Comparison of ENCODE assay signal across 12 mouse cellular contexts in the genomic region with DNA sequence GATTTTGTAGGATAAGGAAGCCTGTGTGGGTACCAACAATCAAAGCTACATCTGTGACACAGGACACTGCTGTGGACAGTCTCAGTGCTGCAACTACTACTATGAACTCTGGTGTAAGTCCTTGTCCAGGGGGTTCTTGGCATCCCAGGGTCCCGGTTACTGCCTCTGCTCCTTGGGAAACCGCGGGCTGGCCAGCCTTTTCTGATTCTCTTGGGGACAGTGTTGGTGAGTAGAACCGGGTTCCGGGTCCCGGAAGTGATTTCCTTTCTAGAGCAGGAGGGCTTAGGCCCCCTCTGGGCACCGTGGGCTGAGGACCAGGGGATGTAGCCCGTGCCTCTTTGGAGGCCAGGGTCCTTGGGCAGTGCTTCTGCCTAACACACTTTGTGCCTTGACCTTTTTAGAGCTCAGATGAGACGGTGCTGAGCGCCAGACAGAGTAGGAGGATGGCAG. TPM values are rescaled to one million over a fixed set of nuclear protein-coding genes. Genes with fewer than 3 reads are reported as not detected.
DNase-seq lines count a peak whose midpoint lies in the region; ATAC-seq and TF ChIP-seq lines count a peak whose summit lies in the region.
"Had no signal": no experiment of that assay in that cellular context is flagged by ENCODE, and none has a peak within 500 bp of the region (broad histone marks: within the 10 kb centered on the region; RNA-seq: fewer than 3 reads in every experiment).

No protein-coding gene starts in this region.

- ATAC-seq in embryonic facial prominence, embryonic 12.5 days (ENCODE audit: insufficient number of reproducible peaks, insufficient read depth, low FRiP score, low TSS enrichment), result no peak
- ATAC-seq in heart, postnatal 0 days (ENCODE audit: insufficient read depth, low read depth), result no peak
- ATAC-seq in midbrain, embryonic 12.5 days (ENCODE audit: low FRiP score, low read depth), result no peak

- no peak overlapping the region for H3K4me2 ChIP-seq in embryonic facial prominence, embryonic 12.5 days (replicated peaks)
- peak overlapping the region; percentile 38 for H3K4me2 ChIP-seq in heart, postnatal 0 days (ENCODE audit: low read depth, low read length)
- H3K4me2 ChIP-seq in midbrain, embryonic 12.5 days (replicated peaks), result no peak overlapping the region
- H3K4me2 ChIP-seq: neural tube, embryonic 12.5 days had no signal

- peaks cover 53% of the 10 kb centered on the region for H3K4me1 ChIP-seq in kidney, adult 2 months (ENCODE audit: control insufficient read depth, insufficient read depth, low read length)
- H3K4me1 ChIP-seq in embryonic facial prominence, embryonic 12.5 days, result peaks cover 82% of the 10 kb centered on the region
- H3K4me1 ChIP-seq in heart, postnatal 0 days (ENCODE audit: control insufficient read depth, insufficient read depth), result peaks cover 72% of the 10 kb centered on the region
- peaks cover 38% of the 10 kb centered on the region for H3K4me1 ChIP-seq in midbrain, embryonic 12.5 days

- no peak for TF ChIP-seq CTCF in kidney, adult 2 months (conservative IDR thresholded peaks at IDR 0.05; ENCODE audit: insufficient read depth, insufficient read length, low read depth, low read length)
- TF ChIP-seq CTCF in heart, postnatal 0 days (IDR thresholded peaks at IDR 0.05; ENCODE audit: low read depth), result no peak

- H3K9ac ChIP-seq in embryonic facial prominence, embryonic 12.5 days, result no peak overlapping the region
- H3K9ac ChIP-seq in heart, postnatal 0 days (replicated peaks; ENCODE audit: low read depth, low read length), result peak overlapping the region; percentile 39; the same call in 1 of the 2 replicates
- no peak overlapping the region; the same call in 1 of the 2 replicates for H3K9ac ChIP-seq in midbrain, embryonic 12.5 days (replicated peaks)
- H3K9ac ChIP-seq: neural tube, embryonic 12.5 days had no signal

- peak overlapping the region; percentile 94 for H3K27ac ChIP-seq in kidney, adult 2 months (ENCODE audit: insufficient read depth, low read depth, low read length)
- H3K27ac ChIP-seq in embryonic facial prominence, embryonic 12.5 days, result peak overlapping the region; percentile 83
- H3K27ac ChIP-seq in heart, postnatal 0 days (ENCODE audit: low read depth), result peak overlapping the region; percentile 94
- H3K27ac ChIP-seq in midbrain, embryonic 12.5 days (replicated peaks), result peak overlapping the region; percentile 25
- H3K27ac ChIP-seq: neural tube, embryonic 12.5 days had no signal

- TF ChIP-seq EP300 in heart, postnatal 0 days (IDR thresholded peaks at IDR 0.05; ENCODE audit: low read depth), result no peak; the same call in 1 of the 2 replicates

- 40% methylated on average over 10 of the region's 10 CpGs for WGBS in kidney, adult 2 months
- 69% methylated on average over 10 of the region's 10 CpGs for WGBS in embryonic facial prominence, embryonic 12.5 days
- 41% methylated on average over 10 of the region's 10 CpGs for WGBS in heart, postnatal 0 days
- WGBS in midbrain, embryonic 12.5 days, result 69% methylated on average over 10 of the region's 10 CpGs

- no peaks in the 10 kb centered on the region for H3K9me3 ChIP-seq in embryonic facial prominence, embryonic 12.5 days
- H3K9me3 ChIP-seq in heart, postnatal 0 days (replicated peaks; ENCODE audit: control insufficient read depth, low read length), result no peaks in the 10 kb centered on the region
- no peaks in the 10 kb centered on the region for H3K9me3 ChIP-seq in midbrain, embryonic 12.5 days
- H3K9me3 ChIP-seq: neural tube, embryonic 12.5 days had no signal

- no peaks in the 10 kb centered on the region for H3K27me3 ChIP-seq in kidney, adult 2 months (replicated peaks; ENCODE audit: control insufficient read depth, insufficient read depth, low read length)
- H3K27me3 ChIP-seq in embryonic facial prominence, embryonic 12.5 days, result no peaks in the 10 kb centered on the region
- H3K27me3 ChIP-seq in heart, postnatal 0 days (ENCODE audit: control insufficient read depth, insufficient read depth, low read length), result no peaks in the 10 kb centered on the region
- H3K27me3 ChIP-seq in midbrain, embryonic 12.5 days, result no peaks in the 10 kb centered on the region
- H3K27me3 ChIP-seq: neural tube, embryonic 12.5 days had no signal

- no peaks in the 10 kb centered on the region; the same call in 1 of the 2 replicates for H3K36me3 ChIP-seq in kidney, adult 2 months (ENCODE audit: control insufficient read depth, insufficient read depth, low read length)
- H3K36me3 ChIP-seq in embryonic facial prominence, embryonic 12.5 days, result peaks cover 3% of the 10 kb centered on the region; the same call in 1 of the 2 replicates
- peaks cover 27% of the 10 kb centered on the region for H3K36me3 ChIP-seq in heart, postnatal 0 days (replicated peaks; ENCODE audit: control insufficient read depth, insufficient read depth, low read length)
- peaks cover 4% of the 10 kb centered on the region; the same call in 1 of the 2 replicates for H3K36me3 ChIP-seq in midbrain, embryonic 12.5 days

- no peak overlapping the region for H3K4me3 ChIP-seq in kidney, adult 2 months (ENCODE audit: insufficient read depth, low read depth, low read length)
- no peak overlapping the region for H3K4me3 ChIP-seq in embryonic facial prominence, embryonic 12.5 days
- no peak overlapping the region for H3K4me3 ChIP-seq in heart, postnatal 0 days (ENCODE audit: low read depth, low read length)
- no peak overlapping the region for H3K4me3 ChIP-seq in midbrain, embryonic 12.5 days
- H3K4me3 ChIP-seq: neural tube, embryonic 12.5 days had no signal

- no peak for TF ChIP-seq POLR2A in kidney, adult 2 months (IDR thresholded peaks at IDR 0.05; ENCODE audit: low read depth, low read length)

- DNase-seq in kidney, adult 2 months, result no peak
- DNase-seq in kidney, adult 18-20 months, result no peak
- DNase-seq in heart, postnatal 0 days (ENCODE audit: low spot score), result no peak
- no peak for DNase-seq in thymus, postnatal 36 days
- no peak for DNase-seq in right cerebral cortex, postnatal 10 days (ENCODE audit: low spot score in 2 of 2)
- no peak for DNase-seq in cerebellum, adult 11-12 months
- DNase-seq: layer of hippocampus, adult 9-11 months; thymus, postnatal 25 days had no signal

RNA-seq across cellular contexts. Expression of a gene that starts 28.6 kb away (rescaled TPM):
- 0.27 and 0.29 TPM in 2 replicates for polyA plus RNA-seq in kidney, adult 2 months (2012; rRNA removed)
- polyA plus RNA-seq in embryonic facial prominence, embryonic 12.5 days (2016; fragmentation: Nextera tagmentation; extraction: Ambion mirVana), result 0.26 TPM in 1 of 2 replicates, not detected in the other
- 0.08 and 3.9 TPM in 2 replicates for total RNA-seq in heart, postnatal 0 days (2014; rRNA removed; ENCODE audit: low replicate concordance)
- polyA plus RNA-seq in heart, postnatal 0 days (2015; fragmentation: Nextera tagmentation; extraction: Ambion mirVana), result 0.68 and 0.88 TPM in 2 replicates
- not detected in 2 replicates for polyA plus RNA-seq in midbrain, embryonic 12.5 days (2016; fragmentation: Nextera tagmentation; extraction: Ambion mirVana)
- total RNA-seq: ES-E14 had no signal
- polyA plus RNA-seq: neural tube, embryonic 12.5 days had no signal

RNA-seq across cellular contexts. Expression of a gene that starts 45.3 kb away (rescaled TPM):
- polyA plus RNA-seq in kidney, adult 2 months (2012; rRNA removed), result 4.8 and 6.0 TPM in 2 replicates
- 16.1 TPM in 2 replicates for polyA plus RNA-seq in embryonic facial prominence, embryonic 12.5 days (2016; fragmentation: Nextera tagmentation; extraction: Ambion mirVana)
- total RNA-seq in heart, postnatal 0 days (2014; rRNA removed; ENCODE audit: low replicate concordance), result 2.4 and 9.0 TPM in 2 replicates
- polyA plus RNA-seq in heart, postnatal 0 days (2015; fragmentation: Nextera tagmentation; extraction: Ambion mirVana), result 18.7 and 22.2 TPM in 2 replicates
- polyA plus RNA-seq in midbrain, embryonic 12.5 days (2016; fragmentation: Nextera tagmentation; extraction: Ambion mirVana), result 17.2 and 17.3 TPM in 2 replicates

RNA-seq across cellular contexts. Expression of a gene that starts 45.5 kb away (rescaled TPM):
- 60.1 and 60.3 TPM in 2 replicates for polyA plus RNA-seq in kidney, adult 2 months (2012; rRNA removed)
- 52.5 and 54.1 TPM in 2 replicates for polyA plus RNA-seq in embryonic facial prominence, embryonic 12.5 days (2016; fragmentation: Nextera tagmentation; extraction: Ambion mirVana)
- 72.8 and 89.7 TPM in 2 replicates for total RNA-seq in heart, postnatal 0 days (2014; rRNA removed; ENCODE audit: low replicate concordance)
- polyA plus RNA-seq in heart, postnatal 0 days (2015; fragmentation: Nextera tagmentation; extraction: Ambion mirVana), result 34.4 and 36.4 TPM in 2 replicates
- polyA plus RNA-seq in midbrain, embryonic 12.5 days (2016; fragmentation: Nextera tagmentation; extraction: Ambion mirVana), result 47.6 and 51.5 TPM in 2 replicates

Comparison
In these comparisons a context has a peak if more than half of its experiments do, and no peak if none do; other contexts are left out.
1. H3K27ac ChIP-seq: peak in every context shown above with its lines; median percentile 94 in kidney, adult 2 months; 94 in heart, postnatal 0 days; 83 in embryonic facial prominence, embryonic 12.5 days; 25 in midbrain, embryonic 12.5 days.